Mouse (Mus musculus) stomach, postnatal 0 days (tissue): ENCODE data around the gene Tpst1. TPM values are rescaled to one million over a fixed set of nuclear protein-coding genes. Genes with fewer than 3 reads are reported as not detected.

Experiments used
- ATAC-seq: fragments of 200-750 bp; cut with Nextera tagmentation; 2 replicates; pipeline ENCODE4 v1.8.0; 2017; ENCODE audit not compliant: low FRiP score, low TSS enrichment
- DNase-seq: peaks from one replicate; pipeline ENCODE4 v3.0.0-alpha.2; 2016; ENCODE audit warnings: low spot score
- H3K27ac ChIP-seq: fragments of 300-500 bp; sonication (generic); replicated peaks from 2 replicates; pipeline ENCODE4 v1.5.1; 2014; ENCODE audit warnings: mild to moderate bottlenecking, control low read depth
- H3K27me3 ChIP-seq: fragments of 300-500 bp; sonication (generic); 2 replicates; pipeline ENCODE4 v1.6.1; 2014; ENCODE audit warnings: low read length; ENCODE audit not compliant: control insufficient read depth, insufficient read depth
- H3K36me3 ChIP-seq: fragments of 300-500 bp; sonication (generic); 2 replicates; pipeline ENCODE4 v1.6.1; 2014; ENCODE audit warnings: low read length, mixed read lengths; ENCODE audit not compliant: control insufficient read depth, insufficient read depth
- H3K4me1 ChIP-seq: fragments of 300-500 bp; sonication (generic); replicated peaks from 2 replicates; pipeline ENCODE4 v1.6.1; 2014; ENCODE audit warnings: antibody characterized with exemption; ENCODE audit not compliant: control insufficient read depth, insufficient read depth
- H3K4me2 ChIP-seq: fragments of 300-500 bp; sonication (generic); replicated peaks from 2 replicates; pipeline ENCODE4 v1.6.1; 2014; ENCODE audit warnings: low read depth, mild to moderate bottlenecking, control low read depth, moderate library complexity
- H3K4me3 ChIP-seq: fragments of 300-500 bp; sonication (generic); 2 replicates; pipeline ENCODE4 v1.5.1; 2014; ENCODE audit warnings: low read depth, low read length, control low read depth
- H3K9ac ChIP-seq: fragments of 300-500 bp; sonication (generic); 2 replicates; pipeline ENCODE4 v1.6.1; 2014; ENCODE audit warnings: mild to moderate bottlenecking, low read length, control low read depth, mixed read lengths
- H3K9me3 ChIP-seq: fragments of 300-500 bp; sonication (generic); 2 replicates; pipeline ENCODE4 v1.6.1; 2016; ENCODE audit warnings: low read length; ENCODE audit not compliant: control insufficient read depth
- CTCF ChIP-seq: IDR thresholded peaks from 2 replicates; pipeline ENCODE4 v1.5.1; 2016; ENCODE audit warnings: antibody characterized with exemption, low read depth, mild to moderate bottlenecking, moderate library complexity
- EP300 ChIP-seq: optimal IDR thresholded peaks from 2 replicates; pipeline ENCODE3; 2016; ENCODE audit warnings: antibody characterized with exemption
- WGBS: fragments of 180-500 bp; shearing (Covaris S2); extraction: QIAGEN DNeasy Blood & Tissue Kit; methylation state at CpG from one replicate; pipeline ENCODE4 v1.1.7; 2014; 5-methylcytosine and 5-hydroxymethylcytosine counted together
- polyA plus RNA-seq: library from polyadenylated mRNA; unstranded; fragments of >200 nt; fragmentation: Nextera tagmentation; extraction: Ambion mirVana; gene quantifications from 2 replicates; pipeline ENCODE4 v1.2.1, GENCODE M21; 2015

Tpst1 gene
- polyA plus RNA-seq, 1 experiment from 2014 or later = 44.5 TPM

- Histone ChIP-seq H3K9ac (no peak overlapping the region), H3K36me3 (no peaks in the 10 kb centered on the region), H3K27me3 (no peaks in the 10 kb centered on the region), H3K4me3 (no peak overlapping the region), H3K4me2 (no peak overlapping the region), H3K27ac (peak overlapping the region; percentile 74), H3K9me3 (no peaks in the 10 kb centered on the region), H3K4me1 (no peaks in the 10 kb centered on the region)
- WGBS = 57% methylated on average over 15 of the region's 15 CpGs
- DNase-seq (no peak), ATAC-seq (peak; percentile 31; the same call in 1 of the 2 replicates)
- TF ChIP-seq EP300 = no peak
- TF ChIP-seq CTCF = no peak
These were observed 24.2 kb upstream of the Tpst1 start for GRCm38 (mm10) chr5:130048786-130049520.

- 59% methylated on average over 6 of the region's 6 CpGs for WGBS
- Histone ChIP-seq H3K36me3 (no peaks in the 10 kb centered on the region), H3K27ac (no peak overlapping the region), H3K4me2 (no peak overlapping the region), H3K4me3 (no peak overlapping the region), H3K9ac (no peak overlapping the region), H3K9me3 (no peaks in the 10 kb centered on the region), H3K27me3 (no peaks in the 10 kb centered on the region), H3K4me1 (no peaks in the 10 kb centered on the region)
- TF ChIP-seq EP300 (no peak), CTCF (no peak)
- DNase-seq (no peak), ATAC-seq (no peak)
These were observed 22.7 kb upstream of the Tpst1 start for GRCm38 (mm10) chr5:130050416-130050815.

GRCm38 (mm10) chr5:130051073-130051860 lies 21.9 kb upstream of the Tpst1 start:
- H3K36me3 ChIP-seq = no peaks in the 10 kb centered on the region
- H3K4me2 ChIP-seq = no peak overlapping the region
- ATAC-seq (no peak), DNase-seq (no peak)
- H3K4me1 ChIP-seq = no peaks in the 10 kb centered on the region
- H3K27me3 ChIP-seq = no peaks in the 10 kb centered on the region
- no peak overlapping the region for H3K4me3 ChIP-seq
- H3K27ac ChIP-seq = no peak overlapping the region
- TF ChIP-seq EP300 (no peak), CTCF (no peak)
- no peaks in the 10 kb centered on the region for H3K9me3 ChIP-seq
- WGBS = 84% methylated on average over 15 of the region's 15 CpGs
- H3K9ac ChIP-seq = no peak overlapping the region

GRCm38 (mm10) chr5:130052510-130052909 lies 20.6 kb upstream of the Tpst1 start:
- Histone ChIP-seq H3K4me2 (no peak overlapping the region), H3K27ac (no peak overlapping the region), H3K27me3 (no peaks in the 10 kb centered on the region), H3K9ac (no peak overlapping the region), H3K4me3 (no peak overlapping the region), H3K36me3 (no peaks in the 10 kb centered on the region), H3K9me3 (no peaks in the 10 kb centered on the region), H3K4me1 (no peaks in the 10 kb centered on the region)
- TF ChIP-seq EP300 = no peak
- 44% methylated on average over 5 of the region's 5 CpGs for WGBS
- DNase-seq = no peak
- no peak for ATAC-seq

- H3K27me3 ChIP-seq = no peaks in the 10 kb centered on the region
- H3K9ac ChIP-seq = no peak overlapping the region
- TF ChIP-seq EP300 (no peak), CTCF (no peak)
- no peaks in the 10 kb centered on the region for H3K4me1 ChIP-seq
- DNase-seq = no peak
- WGBS = 91% methylated on average over 6 of the region's 6 CpGs
- H3K27ac ChIP-seq = no peak overlapping the region
- no peak for ATAC-seq
- H3K4me3 ChIP-seq = no peak overlapping the region
- no peaks in the 10 kb centered on the region for H3K9me3 ChIP-seq
- no peak overlapping the region for H3K4me2 ChIP-seq
- H3K36me3 ChIP-seq = no peaks in the 10 kb centered on the region
These were observed 20.2 kb upstream of the Tpst1 start for GRCm38 (mm10) chr5:130052955-130053354.

- 81% methylated on average over 4 of the region's 4 CpGs for WGBS
These were observed 17.4 kb upstream of the Tpst1 start for GRCm38 (mm10) chr5:130055688-130056087.

More at GRCm38 (mm10) chr5:130055688-130056087, 17.4 kb upstream of the Tpst1 start:
- no peaks in the 10 kb centered on the region for H3K36me3 ChIP-seq
- TF ChIP-seq EP300 (no peak), CTCF (no peak)
- no peaks in the 10 kb centered on the region for H3K27me3 ChIP-seq
- H3K27ac ChIP-seq = no peak overlapping the region
- H3K9me3 ChIP-seq = no peaks in the 10 kb centered on the region
- H3K4me1 ChIP-seq = no peaks in the 10 kb centered on the region; the same call in 1 of the 2 replicates
- no peak overlapping the region for H3K4me3 ChIP-seq
- no peak for ATAC-seq
- H3K4me2 ChIP-seq = no peak overlapping the region
- DNase-seq = no peak
- H3K9ac ChIP-seq = no peak overlapping the region
